Mouse (Mus musculus) brain, adult 2 months (tissue): ENCODE results near the gene Zfyve27.

ENCODE experiments used
- DNase-seq: peaks from one replicate; pipeline ENCODE4 v3.0.0; 2011; ENCODE audit warnings: low read depth, low spot score

Zfyve27 gene

DNA sequence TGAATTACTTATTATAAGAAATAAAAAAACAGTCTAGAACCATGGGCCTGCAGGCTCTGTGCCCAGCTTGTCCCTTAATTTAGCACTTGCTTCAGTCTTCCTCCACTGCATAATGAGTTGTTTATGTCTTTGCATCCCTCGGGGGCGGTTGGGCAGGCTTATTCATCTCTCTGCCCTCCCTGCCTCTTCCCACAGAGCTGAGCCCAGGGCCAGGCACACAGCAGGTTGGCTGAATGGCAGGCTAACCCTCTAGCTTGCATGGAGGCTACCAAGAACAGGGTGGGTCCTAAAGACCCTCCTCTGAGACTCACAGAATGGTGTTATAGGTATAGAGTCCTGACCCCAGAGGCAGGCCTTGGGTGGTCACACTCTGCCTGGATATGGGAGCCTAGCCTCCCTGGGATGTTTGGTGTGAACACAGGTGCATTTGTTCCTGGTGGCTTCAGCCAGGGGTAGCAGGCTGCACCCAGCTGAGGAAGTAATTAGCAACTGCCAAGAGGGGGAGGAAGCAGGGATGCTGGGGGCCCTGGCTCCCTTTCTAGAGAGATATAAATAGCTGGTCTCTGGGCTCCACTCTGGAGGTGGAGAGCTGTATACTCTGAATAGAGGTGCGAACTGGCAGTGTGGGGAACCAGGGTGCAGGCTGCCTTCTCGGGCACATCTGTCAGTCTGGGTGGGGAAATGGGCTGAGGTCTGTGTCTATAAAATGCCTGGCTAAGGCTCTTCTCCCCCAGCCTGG, 74.0 kb downstream of the Zfyve27 start:
- peak; percentile 86 for DNase-seq

GRCm38 (mm10) chr19:42238341-42238715, 74.6 kb downstream of the Zfyve27 start:
- DNase-seq, result peak; percentile 72

DNA sequence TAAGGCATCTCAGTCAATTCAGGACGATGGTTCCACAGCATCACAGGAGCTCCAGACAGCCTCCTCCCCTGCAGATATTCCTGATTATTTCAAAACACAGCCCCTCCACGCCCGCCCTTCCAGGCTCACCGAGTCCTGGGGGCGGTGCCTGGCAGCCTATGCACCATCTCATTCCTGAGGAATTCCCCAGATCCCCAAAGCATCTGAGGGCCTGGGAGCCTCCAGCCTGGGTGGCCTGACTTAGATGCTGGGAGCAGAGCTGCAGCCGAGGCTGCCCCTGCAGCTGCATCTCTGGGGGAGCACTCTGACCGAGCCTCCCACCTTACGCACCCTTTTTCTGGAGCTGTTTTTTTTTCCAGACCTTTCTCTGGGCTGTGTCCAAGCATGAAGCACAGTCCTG, 77.1 kb downstream of the Zfyve27 start:
- no peak for DNase-seq

GRCm38 (mm10) chr19:42243401-42243800, 79.7 kb downstream of the Zfyve27 start:
- DNase-seq, result no peak
